Mouse (Mus musculus): Measurements from ENCODE around the gene Lrrc2.

Gene Lrrc2

GRCm38 (mm10) chr9:110951397-110951796, at the start of gene Lrrc2:
Lrrc2 (plus strand) TSS chr9:110951545.
- no peak for DNase-seq (ENCODE audit: low read depth, low spot score)

GRCm38 (mm10) chr9:110902271-110902670, 49.1 kb upstream of the Lrrc2 start:
- no peak for DNase-seq (ENCODE audit: low read depth, low spot score)

GRCm38 (mm10) chr9:110907201-110907837, 44.0 kb upstream of the Lrrc2 start:
- no peak for DNase-seq (ENCODE audit: low read depth, low spot score)

- DNase-seq (ENCODE audit: low read depth, low spot score) = no peak
Observed at GRCm38 (mm10) chr9:110907838-110908630, 43.3 kb upstream of the Lrrc2 start.

GRCm38 (mm10) chr9:110908631-110909016, 42.7 kb upstream of the Lrrc2 start:
- no peak for DNase-seq (ENCODE audit: low read depth, low spot score)

GRCm38 (mm10) chr9:110909371-110909967, 41.9 kb upstream of the Lrrc2 start:
- no peak for DNase-seq (ENCODE audit: low read depth, low spot score)

GRCm38 (mm10) chr9:110914631-110915236, 36.6 kb upstream of the Lrrc2 start:
- DNase-seq (ENCODE audit: low read depth, low spot score) = no peak

GRCm38 (mm10) chr9:110915466-110915865, 35.9 kb upstream of the Lrrc2 start:
- DNase-seq (ENCODE audit: low read depth, low spot score) = no peak

GRCm38 (mm10) chr9:110916786-110917185, 34.6 kb upstream of the Lrrc2 start, which contains the start of gene Fam240a:
Fam240a (minus strand) TSS chr9:110916861.
- DNase-seq (ENCODE audit: low read depth, low spot score) = no peak

- DNase-seq (ENCODE audit: low read depth, low spot score) = no peak
Observed at GRCm38 (mm10) chr9:110920665-110921419, 30.5 kb upstream of the Lrrc2 start.

- peak; percentile 80 for DNase-seq (ENCODE audit: low read depth, low spot score)
Observed at GRCm38 (mm10) chr9:110922759-110923158, 28.6 kb upstream of the Lrrc2 start.

- no peak for DNase-seq (ENCODE audit: low read depth, low spot score)
Observed at GRCm38 (mm10) chr9:110931573-110931972, 19.8 kb upstream of the Lrrc2 start.

- DNase-seq (ENCODE audit: low read depth, low spot score) = no peak
Observed at GRCm38 (mm10) chr9:110933850-110934437, 17.4 kb upstream of the Lrrc2 start.

GRCm38 (mm10) chr9:110935941-110936340, 15.4 kb upstream of the Lrrc2 start:
- no peak for DNase-seq (ENCODE audit: low read depth, low spot score)

- no peak for DNase-seq (ENCODE audit: low read depth, low spot score)
Observed at GRCm38 (mm10) chr9:110937506-110938490, 13.5 kb upstream of the Lrrc2 start.

- peak; percentile 57 for DNase-seq (ENCODE audit: low read depth, low spot score)
Observed at GRCm38 (mm10) chr9:110944265-110944664, 7.1 kb upstream of the Lrrc2 start.

- DNase-seq (ENCODE audit: low read depth, low spot score) = peak; percentile 34
Observed at GRCm38 (mm10) chr9:110945343-110945742, 6.0 kb upstream of the Lrrc2 start.

GRCm38 (mm10) chr9:110945926-110946325, 5.4 kb upstream of the Lrrc2 start, which contains the start of gene Tdgf1:
Tdgf1 (minus strand) TSS chr9:110946158.
- no peak for DNase-seq (ENCODE audit: low read depth, low spot score)

- no peak for DNase-seq (ENCODE audit: low read depth, low spot score)
Observed at GRCm38 (mm10) chr9:110946548-110947044, 4.7 kb upstream of the Lrrc2 start.

- DNase-seq (ENCODE audit: low read depth, low spot score) = no peak
Observed at GRCm38 (mm10) chr9:110947261-110947661, 4.1 kb upstream of the Lrrc2 start.

Measured in mesoderm, embryonic 11.5 days (tissue).